Mouse (Mus musculus): ENCODE data around the gene Cdk13. TPM values are rescaled to one million over a fixed set of nuclear protein-coding genes. Genes with fewer than 3 reads are reported as not detected.

Gene Cdk13
- 10 to 100 TPM; 25.2 to 28.1 TPM for total RNA-seq (2021)

- DNase-seq, result peak; percentile 98 to 99
These were observed at the start of gene Cdk13 for GRCm38 (mm10) chr13:17804909-17805613. Gene Cdk13 (minus strand): TSS chr13:17805097.

GRCm38 (mm10) chr13:17843336-17843735 lies 38.4 kb upstream of the Cdk13 start:
- intact Hi-C loops (cut with DNase I), result no loop called here
- DNase-seq, result no peak

More at GRCm38 (mm10) chr13:17804909-17805613, at the start of gene Cdk13:
- intact Hi-C loops (cut with DNase I), result loop anchor here (1.0 to 5.0 kb wide), 2 partner anchors 38 to 110 kb away; partner anchors contain the start of genes Mplkip and Sugct

- intact Hi-C loops (cut with DNase I), result no loop called here
- no peak for DNase-seq
These were observed 37.9 kb upstream of the Cdk13 start for GRCm38 (mm10) chr13:17842756-17843155.

DNA sequence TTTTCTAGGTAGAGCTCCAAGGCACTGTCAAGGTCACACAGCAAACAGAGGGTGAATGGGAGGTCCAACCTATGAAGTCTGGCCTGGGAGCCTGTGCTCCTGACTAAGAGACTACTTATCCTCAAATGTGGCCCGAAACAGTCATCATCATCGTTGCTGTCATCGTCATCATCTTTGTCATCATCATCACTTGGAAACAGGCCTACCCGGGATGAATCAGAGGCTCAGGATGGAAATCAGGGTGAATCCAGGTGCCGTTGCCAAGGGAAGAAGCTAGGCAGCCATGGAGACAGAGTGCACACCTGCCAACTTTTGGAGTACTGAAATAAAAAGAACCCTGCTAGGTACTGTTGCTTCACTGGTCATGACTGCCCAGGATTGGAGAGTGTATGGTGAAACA lies 34.2 kb upstream of the Cdk13 start:
- intact Hi-C loops (cut with DNase I), result loop anchor here (5.0 kb wide), 1 partner anchor 973 kb away; no protein-coding TSS in a partner anchor
- no peak for DNase-seq

- intact Hi-C loops (cut with DNase I), result loop anchor here (5.0 kb wide), 1 partner anchor 974 kb away; no protein-coding TSS in a partner anchor
- DNase-seq, result peak; percentile 54 to 69
These were observed 33.6 kb upstream of the Cdk13 start for GRCm38 (mm10) chr13:17838484-17838851.

DNA sequence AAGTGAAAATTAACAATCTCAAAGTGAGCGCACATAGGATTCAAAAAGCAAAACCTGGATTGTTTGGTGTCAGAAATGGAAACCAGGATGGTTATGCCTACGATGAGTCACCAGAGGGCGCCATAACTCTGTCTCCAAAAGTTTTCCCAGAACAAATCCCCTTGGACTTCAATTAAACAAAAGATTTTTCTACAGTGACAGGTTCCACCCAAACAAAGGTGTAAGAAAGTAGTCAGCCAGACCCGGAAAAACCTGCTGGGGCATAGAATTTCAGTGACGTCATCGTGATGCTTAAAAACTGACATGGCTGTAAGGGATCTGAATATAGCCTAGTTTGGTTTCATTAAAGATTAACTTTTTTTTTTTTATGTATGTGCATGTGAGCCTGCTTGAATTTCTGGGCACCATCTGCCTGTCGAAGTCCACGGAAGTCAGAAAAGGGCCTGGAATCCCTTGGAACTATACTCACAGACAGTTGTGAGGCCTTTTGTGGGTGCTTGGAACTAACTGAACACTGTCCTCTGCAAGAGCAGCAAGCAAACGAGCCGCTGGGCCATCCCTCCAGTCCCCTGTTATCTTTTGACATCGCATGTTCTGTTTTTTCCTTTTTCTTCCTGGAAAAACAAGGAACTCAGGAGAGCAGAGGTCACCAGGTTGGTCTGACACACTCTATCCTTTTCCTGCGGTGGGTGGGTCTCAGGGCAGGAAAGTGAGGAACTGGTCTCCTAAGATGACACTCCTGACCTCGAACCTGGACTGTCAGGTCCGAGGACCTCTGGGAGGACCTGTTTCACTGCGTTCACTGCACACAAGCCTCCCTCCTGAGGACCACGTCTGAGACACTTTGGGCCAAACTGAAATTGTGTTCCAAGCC lies 33.0 kb upstream of the Cdk13 start:
- peak; percentile 41 to 42 for DNase-seq
- intact Hi-C loops (cut with DNase I), result loop anchor here (1.0 to 5.0 kb wide), 3 partner anchors 92 to 974 kb away; no protein-coding TSS in a partner anchor

GRCm38 (mm10) chr13:17836808-17837207 lies 31.9 kb upstream of the Cdk13 start:
- no peak for DNase-seq
- intact Hi-C loops (cut with DNase I), result loop anchor here (1.0 to 5.0 kb wide), 3 partner anchors 91 to 975 kb away; no protein-coding TSS in a partner anchor

- intact Hi-C loops (cut with DNase I), result no loop called here
- DNase-seq, result no peak
These were observed 28.0 kb upstream of the Cdk13 start for GRCm38 (mm10) chr13:17832940-17833339.

GRCm38 (mm10) chr13:17817226-17817625 lies 12.3 kb upstream of the Cdk13 start:
- no peak for DNase-seq
- intact Hi-C loops (cut with DNase I), result no loop called here

DNA sequence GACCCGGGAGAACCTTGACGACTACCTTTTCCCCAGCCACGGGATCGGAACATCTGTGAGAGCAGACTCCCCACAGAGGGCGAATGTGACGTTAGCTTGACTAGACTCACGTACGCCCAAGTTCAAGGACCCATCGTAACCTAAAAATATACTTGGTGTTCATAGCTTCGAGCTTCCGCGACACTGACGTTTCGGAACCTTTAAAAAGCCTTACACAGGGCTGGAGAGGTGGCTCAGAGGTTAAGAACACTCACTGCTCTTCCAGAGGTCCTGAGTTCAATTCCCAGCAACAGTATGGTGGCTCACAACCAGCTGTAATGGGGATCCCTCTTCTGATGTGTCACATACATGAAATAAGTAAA lies 698 bp upstream of the Cdk13 start:
- no peak for DNase-seq
- intact Hi-C loops (cut with DNase I), result no loop called here

GRCm38 (mm10) chr13:17804058-17804841 lies 647 bp downstream of the Cdk13 start:
- intact Hi-C loops (cut with DNase I), result loop anchor here (1.0 to 5.0 kb wide), 2 partner anchors 37 to 109 kb away; partner anchors contain the start of genes Mplkip and Sugct
- peak; percentile 45 to 56 for DNase-seq

DNA sequence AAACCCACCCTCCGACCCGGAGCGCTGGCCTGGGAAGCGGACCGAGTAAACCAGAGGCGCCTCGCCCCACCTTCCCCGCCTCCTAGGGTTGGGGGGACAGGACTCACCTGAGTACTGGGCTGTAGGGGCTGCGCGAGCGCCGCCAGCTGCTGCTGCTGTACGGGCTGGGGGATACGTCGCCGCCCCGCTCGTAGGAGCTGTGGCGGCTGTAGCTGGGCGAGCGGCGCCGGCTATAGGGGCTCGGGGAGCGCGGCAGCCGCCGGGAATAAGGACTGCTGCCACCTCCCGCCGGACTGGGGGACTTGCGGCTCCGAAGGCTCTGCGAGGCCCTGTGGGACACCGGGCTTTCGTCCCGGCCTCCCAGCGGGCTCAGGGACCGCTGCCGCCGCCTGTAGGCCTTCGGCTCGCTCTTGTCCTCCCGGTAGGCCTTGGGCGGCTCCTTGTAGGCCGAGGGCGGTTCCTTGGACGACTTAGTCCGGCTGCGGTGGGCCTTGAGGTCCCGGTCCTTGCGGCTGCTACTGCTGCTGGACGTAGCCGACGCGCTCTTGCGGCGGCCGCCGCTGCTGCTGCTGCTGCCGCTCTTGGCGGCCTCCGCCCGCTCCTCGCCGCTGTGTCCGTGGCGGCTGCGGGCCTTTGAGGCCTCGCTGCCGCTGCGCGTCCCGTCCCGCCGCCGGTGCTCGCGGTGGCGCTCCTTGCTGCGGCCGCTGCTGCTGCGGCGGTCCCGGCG lies 1.4 kb downstream of the Cdk13 start:
- peak; percentile 75 to 83 for DNase-seq
- intact Hi-C loops (cut with DNase I), result loop anchor here (1.0 to 5.0 kb wide), 4 partner anchors 36 to 139 kb away; partner anchors contain the start of genes Mplkip and Sugct

- no peak for DNase-seq
- intact Hi-C loops (cut with DNase I), result loop anchor here (1.0 to 5.0 kb wide), 3 partner anchors 36 to 139 kb away; no protein-coding TSS in a partner anchor
These were observed 2.0 kb downstream of the Cdk13 start for GRCm38 (mm10) chr13:17802880-17803279.

- DNase-seq, result no peak
- intact Hi-C loops (cut with DNase I), result loop anchor here (5.0 kb wide), 1 partner anchor 32 kb away; no protein-coding TSS in a partner anchor
These were observed 5.2 kb downstream of the Cdk13 start for GRCm38 (mm10) chr13:17799735-17800134.

DNA sequence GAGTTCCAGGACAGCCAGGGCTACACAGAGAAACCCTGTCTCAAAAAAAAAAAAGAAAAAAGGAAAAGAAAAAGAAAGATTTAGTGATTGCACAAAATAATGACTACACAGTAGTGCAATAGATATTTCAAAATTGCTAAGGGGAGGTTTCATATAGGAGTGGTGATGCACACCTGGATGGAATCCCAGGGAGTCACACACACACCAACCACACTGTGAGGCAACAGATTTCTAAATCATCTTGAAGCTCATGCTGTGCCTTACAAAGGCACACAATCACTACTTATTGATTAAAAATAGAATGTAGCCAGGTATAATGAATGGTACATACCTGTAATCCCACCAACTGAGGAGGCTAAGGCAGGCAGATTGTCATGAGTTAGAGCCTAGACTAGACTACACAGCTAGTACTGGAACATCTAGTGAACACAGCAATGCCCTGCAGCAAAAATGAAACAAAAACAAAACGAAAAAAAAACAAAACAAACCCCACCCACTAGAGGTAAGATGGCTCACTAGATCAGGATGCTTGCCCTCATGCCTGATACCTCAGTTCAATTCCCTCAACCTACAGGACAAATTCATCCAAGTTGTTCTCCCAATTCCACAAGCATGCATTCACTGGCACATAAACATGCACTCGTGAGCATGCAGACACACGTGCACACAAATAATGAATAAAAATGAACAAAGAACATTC lies 9.0 kb downstream of the Cdk13 start:
- intact Hi-C loops (cut with DNase I), result no loop called here
- no peak for DNase-seq

DNA sequence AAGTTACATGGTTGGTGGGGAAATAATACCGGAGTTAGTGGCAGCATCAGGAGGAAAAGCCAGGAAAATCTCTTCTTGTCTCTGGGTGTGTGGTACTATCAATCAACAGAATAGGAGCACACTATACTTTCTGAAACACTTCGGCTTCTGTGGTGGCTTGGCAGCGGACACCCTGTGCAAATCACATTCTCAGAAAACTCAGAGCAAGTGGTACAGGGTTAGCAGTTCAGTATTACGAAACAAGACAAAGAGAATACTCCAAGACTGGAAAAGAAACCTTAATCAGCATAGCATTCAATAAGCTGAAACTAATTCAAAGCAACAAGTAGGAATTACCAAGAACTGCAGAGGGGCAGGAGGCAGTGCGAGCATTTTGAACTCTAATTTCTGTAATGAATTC lies 21.3 kb downstream of the Cdk13 start:
- no peak for DNase-seq
- intact Hi-C loops (cut with DNase I), result no loop called here

GRCm38 (mm10) chr13:17779923-17780322 lies 25.0 kb downstream of the Cdk13 start:
- DNase-seq, result no peak
- intact Hi-C loops (cut with DNase I), result no loop called here

DNA sequence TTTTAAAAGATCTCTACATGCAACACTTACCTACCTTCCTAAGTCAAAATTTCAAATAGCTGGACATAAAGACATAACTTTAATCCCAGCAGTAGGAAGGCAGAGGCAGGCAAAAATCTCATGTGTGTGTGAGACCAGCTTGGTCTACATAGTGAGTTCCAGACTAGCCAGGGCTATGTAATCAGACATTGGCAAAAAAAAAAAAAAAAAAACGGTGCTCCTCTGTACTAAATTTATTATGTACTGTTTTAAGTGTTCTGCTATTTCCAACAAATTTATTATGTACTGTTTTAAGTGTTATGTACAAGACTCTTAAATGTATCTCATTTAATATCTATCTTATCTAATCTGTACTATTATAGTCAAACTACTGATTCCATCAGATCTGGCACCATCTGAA lies 28.6 kb downstream of the Cdk13 start:
- intact Hi-C loops (cut with DNase I), result no loop called here

DNA sequence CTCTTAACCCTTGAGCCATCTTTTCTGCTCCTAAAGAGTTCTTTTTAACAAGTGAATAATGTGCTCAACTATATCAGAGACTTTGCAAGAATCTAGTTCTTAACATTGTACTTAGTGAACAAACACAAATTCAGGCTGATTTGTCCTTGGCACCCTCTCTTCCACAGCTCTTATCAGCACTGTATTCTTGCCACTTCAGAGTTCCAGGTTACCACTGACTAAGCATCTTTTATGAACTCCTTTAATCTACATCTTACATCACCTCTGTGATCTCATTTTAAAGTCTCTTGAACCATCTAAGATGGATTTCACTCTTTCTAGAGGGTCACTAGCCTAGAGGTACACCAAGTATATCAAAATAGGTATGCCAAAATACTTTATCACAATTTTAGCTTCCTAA lies 29.5 kb downstream of the Cdk13 start:
- intact Hi-C loops (cut with DNase I), result no loop called here
- no peak for DNase-seq

More for the DNA sequence above, 28.6 kb downstream of the Cdk13 start:
- DNase-seq, result no peak
